Mouse (Mus musculus) forebrain, embryonic 13.5 days (tissue): Measurements from ENCODE around the gene Vamp3. TPM values are rescaled to one million over a fixed set of nuclear protein-coding genes. Genes with fewer than 3 reads are reported as not detected.

ENCODE experiments used
- ATAC-seq: fragments of 200-750 bp; cut with Nextera tagmentation; 2 replicates; pipeline ENCODE4 v1.8.0; 2017
- H3K27ac ChIP-seq: fragments of 300-500 bp; sonication (generic); 2 replicates; pipeline ENCODE4 v1.5.1; 2015; ENCODE audit warnings: inconsistent platforms, mild to moderate bottlenecking, moderate library complexity
- H3K27me3 ChIP-seq: fragments of 300-500 bp; sonication (generic); 2 replicates; pipeline ENCODE4 v1.6.1; 2015; ENCODE audit warnings: mild to moderate bottlenecking, inconsistent platforms
- H3K36me3 ChIP-seq: fragments of 300-500 bp; sonication (generic); 2 replicates; pipeline ENCODE4 v1.6.1; 2015; ENCODE audit warnings: mild to moderate bottlenecking, inconsistent platforms; ENCODE audit not compliant: poor library complexity, severe bottlenecking
- H3K4me1 ChIP-seq: fragments of 300-500 bp; sonication (generic); 2 replicates; pipeline ENCODE4 v1.6.1; 2015; ENCODE audit warnings: inconsistent platforms
- H3K4me2 ChIP-seq: fragments of 300-500 bp; sonication (generic); 2 replicates; pipeline ENCODE4 v1.6.1; 2015; ENCODE audit warnings: inconsistent platforms, mild to moderate bottlenecking, moderate library complexity
- H3K4me3 ChIP-seq: fragments of 300-500 bp; sonication (generic); 2 replicates; pipeline ENCODE4 v1.5.1; 2015; ENCODE audit warnings: mild to moderate bottlenecking, inconsistent platforms
- H3K9ac ChIP-seq: fragments of 300-500 bp; sonication (generic); 2 replicates; pipeline ENCODE4 v1.6.1; 2015; ENCODE audit warnings: mild to moderate bottlenecking, inconsistent platforms
- H3K9me3 ChIP-seq: fragments of 300-500 bp; sonication (generic); replicated peaks from 2 replicates; pipeline ENCODE4 v1.6.1; 2016; ENCODE audit warnings: inconsistent platforms
- WGBS: fragments of 180-500 bp; shearing (Covaris S2); methylation state at CpG from one replicate; pipeline ENCODE4 v1.1.7; 2015; 5-methylcytosine and 5-hydroxymethylcytosine counted together
- polyA plus RNA-seq: library from polyadenylated mRNA; unstranded; fragments of >200 nt; fragmentation: Nextera tagmentation; extraction: Ambion mirVana; gene quantifications from 2 replicates; pipeline ENCODE4 v1.2.1, GENCODE M21; 2015

Gene Vamp3
- 77.3 and 80.1 TPM in 2 replicates for polyA plus RNA-seq

DNA sequence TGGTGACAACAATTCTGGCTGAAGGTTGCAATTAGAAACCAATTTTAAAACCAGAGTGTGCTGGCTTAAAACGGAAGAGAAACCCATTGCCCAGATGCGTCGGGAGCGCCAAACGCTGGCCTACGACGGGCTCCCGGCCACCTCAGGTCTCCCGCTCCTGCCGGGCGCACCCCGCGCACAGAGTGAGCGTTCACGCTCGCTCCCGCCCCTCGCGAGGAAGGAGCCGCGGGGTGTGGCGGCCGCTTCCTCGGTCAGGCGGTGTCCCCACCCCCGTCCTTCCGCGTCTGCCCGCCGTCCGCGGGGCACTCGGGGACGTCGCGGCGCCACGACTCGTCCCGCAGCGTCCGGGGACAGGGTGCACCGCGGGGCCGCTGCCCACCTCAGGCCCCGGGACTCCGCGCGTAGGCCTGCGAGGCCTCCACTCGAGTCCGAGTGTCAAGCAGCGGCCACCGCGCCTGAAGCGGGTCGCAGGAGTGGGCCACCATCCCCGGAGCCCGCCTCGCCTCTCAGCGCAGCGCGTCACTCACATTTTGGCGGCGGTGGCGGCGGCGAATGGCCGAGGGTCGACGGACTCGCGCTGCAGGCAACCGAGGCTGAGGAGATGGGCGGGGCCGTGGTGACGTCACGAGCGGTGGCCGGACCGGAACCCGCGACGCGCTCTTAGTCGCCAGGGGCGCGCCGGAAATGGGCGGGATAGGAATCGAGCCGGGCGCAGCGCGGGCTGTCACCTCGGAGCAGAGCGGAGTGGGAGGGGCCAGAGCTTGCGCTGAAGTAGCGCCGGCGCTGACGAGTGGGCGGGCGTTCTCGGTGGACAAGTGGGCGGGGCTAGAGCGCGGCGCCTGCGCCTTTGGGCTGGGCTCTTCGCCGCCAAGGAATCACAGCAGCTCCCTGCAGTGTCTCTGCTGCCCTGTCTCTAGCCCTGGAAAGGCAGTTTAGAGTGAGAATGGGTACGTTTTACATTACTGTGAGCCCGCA, at the start of gene Vamp3:
Gene Vamp3 (minus strand): TSS at position 617 of the 975 bp plus-strand sequence.
- Histone ChIP-seq H3K9me3 (no peaks in the 10 kb centered on the region), H3K27me3 (no peaks in the 10 kb centered on the region), H3K9ac (peak within 1 kb of the TSS; percentile 91), H3K36me3 (peaks cover 38% of the 10 kb centered on the region), H3K27ac (peak within 1 kb of the TSS; percentile 85), H3K4me3 (peak within 1 kb of the TSS; percentile 91), H3K4me1 (peaks cover 21% of the 10 kb centered on the region), H3K4me2 (peak within 1 kb of the TSS; percentile 76)
- ATAC-seq, result peak; percentile 99
- under 1% methylated on average over 114 of the region's 114 CpGs for WGBS

DNA sequence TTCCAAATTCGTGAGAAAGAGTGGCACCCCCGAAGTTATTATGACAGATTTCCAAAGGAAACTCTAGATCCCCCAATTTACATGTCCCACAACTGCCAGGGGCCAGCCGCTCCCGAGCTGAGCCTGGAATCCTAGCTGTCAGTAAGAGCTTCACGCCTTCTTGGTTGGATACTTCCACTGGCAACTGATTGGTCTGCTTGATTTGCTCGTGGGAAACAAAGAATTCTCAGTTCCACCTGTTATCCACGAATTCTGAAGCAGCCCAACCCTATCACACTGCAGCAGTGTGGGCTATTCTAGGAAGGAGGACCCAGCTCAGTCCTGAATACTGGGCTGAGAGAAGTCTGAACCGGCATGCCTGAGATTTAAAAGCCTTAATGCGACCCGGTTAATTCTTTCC, 48.7 kb upstream of the Vamp3 start:
- Histone ChIP-seq H3K9ac (peak overlapping the region; percentile 97), H3K4me2 (peak overlapping the region; percentile 81), H3K27ac (peak overlapping the region; percentile 96), H3K36me3 (peaks cover 3% of the 10 kb centered on the region; the same call in 1 of the 2 replicates), H3K4me1 (peaks cover 65% of the 10 kb centered on the region), H3K4me3 (peak overlapping the region; percentile 87), H3K9me3 (no peaks in the 10 kb centered on the region), H3K27me3 (no peaks in the 10 kb centered on the region)
- no peak for ATAC-seq
- WGBS, result 24% methylated on average over 10 of the region's 10 CpGs

DNA sequence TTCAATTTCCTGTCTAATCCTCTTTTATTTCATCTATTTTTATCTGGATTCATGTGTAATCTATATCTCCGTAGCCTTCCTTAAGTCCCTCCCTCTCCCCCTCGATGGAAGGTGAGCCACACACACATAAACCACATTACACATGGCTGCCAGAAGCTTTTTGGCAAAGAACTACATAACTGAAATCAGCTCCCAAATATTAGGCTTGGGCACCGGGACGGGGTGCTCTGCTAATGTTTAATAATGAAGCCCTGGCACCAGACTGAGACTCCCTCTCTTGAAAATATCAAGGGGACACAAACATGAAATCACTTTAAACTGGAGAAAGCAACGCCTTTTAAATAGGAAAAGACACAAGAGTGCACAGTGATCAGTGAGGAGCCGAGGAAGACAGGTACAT, 48.1 kb upstream of the Vamp3 start:
- Histone ChIP-seq H3K4me1 (peaks cover 69% of the 10 kb centered on the region), H3K36me3 (peaks cover 3% of the 10 kb centered on the region; the same call in 1 of the 2 replicates), H3K27me3 (no peaks in the 10 kb centered on the region), H3K9ac (peak overlapping the region; percentile 97), H3K9me3 (no peaks in the 10 kb centered on the region), H3K4me3 (peak overlapping the region; percentile 87), H3K27ac (peak overlapping the region; percentile 96; the same call in 1 of the 2 replicates), H3K4me2 (peak overlapping the region; percentile 81)
- ATAC-seq, result no peak
- 68% methylated on average over 6 of the region's 6 CpGs for WGBS

DNA sequence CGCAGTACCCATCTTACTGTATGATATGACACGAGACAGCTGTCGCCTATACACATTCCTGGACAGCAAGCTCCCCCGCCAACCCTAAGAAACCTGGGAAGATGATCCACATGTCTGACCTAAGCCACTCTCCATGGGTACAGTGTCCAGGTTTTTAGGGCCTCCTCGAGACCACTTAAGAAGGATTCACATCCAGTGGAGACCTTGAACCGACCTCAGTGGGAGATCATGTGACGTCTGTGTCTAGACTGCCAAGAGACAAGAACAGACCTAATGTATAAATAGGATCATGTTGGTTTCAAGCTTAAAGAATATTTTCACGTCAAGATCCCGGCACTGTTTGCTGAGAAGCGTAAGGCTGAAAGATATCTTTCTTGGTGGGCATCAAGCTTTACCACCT, 46.4 kb upstream of the Vamp3 start:
- Histone ChIP-seq H3K4me2 (peak overlapping the region; percentile 22), H3K9ac (0 out of 2 replicates have a peak overlapping the region, but pooled peaks have one; percentile 16), H3K36me3 (peaks cover 3% of the 10 kb centered on the region; the same call in 1 of the 2 replicates), H3K4me1 (peaks cover 74% of the 10 kb centered on the region), H3K27ac (peak overlapping the region; percentile 83), H3K4me3 (no peak overlapping the region), H3K9me3 (no peaks in the 10 kb centered on the region), H3K27me3 (no peaks in the 10 kb centered on the region)
- ATAC-seq, result no peak
- WGBS, result 90% methylated on average over 10 of the region's 10 CpGs

DNA sequence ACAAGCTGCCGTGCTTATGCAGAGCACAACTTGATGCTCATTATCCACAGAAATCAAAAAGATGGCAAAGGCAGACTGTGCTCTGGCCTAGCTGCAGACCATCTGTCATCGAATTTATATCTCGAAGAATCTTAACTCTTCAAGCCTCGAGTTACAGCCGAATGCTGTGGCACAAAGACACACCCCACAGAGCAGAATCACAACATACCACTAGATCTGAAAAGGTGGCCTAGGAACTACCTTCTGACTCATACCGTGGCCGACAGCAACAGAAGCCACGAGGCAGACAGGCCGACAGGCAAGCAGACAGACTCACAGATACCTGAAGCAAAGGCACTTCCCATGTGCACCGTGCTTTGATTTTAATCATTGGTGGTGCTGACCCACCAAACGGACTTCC, 45.9 kb upstream of the Vamp3 start:
- no peaks in the 10 kb centered on the region for H3K9me3 ChIP-seq
- H3K4me2 ChIP-seq, result peak overlapping the region; percentile 22; the same call in 1 of the 2 replicates
- 0 out of 2 replicates have a peak overlapping the region, but pooled peaks have one; percentile 16 for H3K9ac ChIP-seq
- H3K36me3 ChIP-seq, result peaks cover 3% of the 10 kb centered on the region; the same call in 1 of the 2 replicates
- H3K27me3 ChIP-seq, result no peaks in the 10 kb centered on the region
- WGBS, result 81% methylated on average over 11 of the region's 11 CpGs
- peaks cover 74% of the 10 kb centered on the region for H3K4me1 ChIP-seq
- no peak overlapping the region for H3K4me3 ChIP-seq
- ATAC-seq, result no peak
- H3K27ac ChIP-seq, result peak overlapping the region; percentile 83

DNA sequence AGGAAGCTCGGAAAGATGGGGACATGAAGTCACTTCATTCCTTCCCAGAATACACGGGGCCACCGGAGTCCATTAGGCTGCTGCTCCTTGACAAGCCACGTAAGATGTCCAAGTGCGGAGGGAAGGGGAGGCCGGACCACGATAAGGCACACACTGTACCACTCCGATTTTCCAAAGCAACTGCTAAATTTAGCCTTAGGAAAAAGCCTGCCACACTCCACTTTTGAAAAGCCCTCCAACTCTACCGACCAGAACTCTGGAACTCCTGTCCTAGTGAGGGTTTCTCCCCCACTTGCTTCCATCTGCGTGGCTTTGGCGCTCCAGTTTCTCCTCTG, 39.3 kb upstream of the Vamp3 start:
- Histone ChIP-seq H3K9me3 (no peaks in the 10 kb centered on the region), H3K36me3 (peaks cover 24% of the 10 kb centered on the region; the same call in 1 of the 2 replicates), H3K4me2 (no peak overlapping the region), H3K4me3 (no peak overlapping the region), H3K27ac (0 out of 2 replicates have a peak overlapping the region, but pooled peaks have one; percentile 35), H3K27me3 (no peaks in the 10 kb centered on the region), H3K4me1 (peaks cover 49% of the 10 kb centered on the region), H3K9ac (0 out of 2 replicates have a peak overlapping the region, but pooled peaks have one; percentile 13)
- ATAC-seq, result no peak
- WGBS, result 85% methylated on average over 11 of the region's 11 CpGs

DNA sequence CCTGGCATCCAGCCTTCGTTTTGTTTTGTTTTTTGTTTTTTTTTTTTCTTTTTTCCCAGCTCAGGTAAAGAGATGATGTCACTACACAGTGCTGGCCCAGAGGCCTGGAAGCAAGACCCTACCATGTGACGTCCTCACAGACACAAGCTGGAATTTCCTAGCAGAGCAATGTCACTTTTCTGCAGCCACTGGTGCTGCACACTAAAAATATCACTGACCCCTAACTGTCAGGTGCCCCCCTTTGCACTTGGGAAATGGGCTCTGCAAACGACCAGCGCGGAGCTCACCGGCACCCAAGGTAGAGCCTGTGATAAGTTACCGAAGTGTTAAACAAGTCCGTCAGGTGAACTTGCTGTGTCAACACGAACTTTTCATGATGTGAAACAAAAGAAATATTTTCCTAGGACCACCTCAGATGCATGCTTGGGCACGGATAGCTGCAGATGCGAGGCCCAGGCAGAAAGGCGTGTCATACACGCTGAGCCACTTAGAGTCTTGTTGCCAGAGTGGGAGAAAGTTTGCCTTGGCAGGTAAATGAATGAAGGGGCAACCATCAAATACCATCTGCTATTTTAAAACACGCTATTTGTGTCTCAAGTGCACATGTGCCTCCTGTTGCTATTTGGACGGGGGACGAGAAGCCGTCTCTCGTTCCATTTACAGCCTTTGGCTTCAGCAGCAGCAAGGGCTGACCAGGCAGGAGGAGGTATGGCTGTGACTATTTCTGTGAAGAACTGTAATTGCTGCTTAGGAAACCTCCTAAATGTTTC, 38.8 kb upstream of the Vamp3 start:
- Histone ChIP-seq H3K9me3 (no peaks in the 10 kb centered on the region), H3K27ac (no peak overlapping the region), H3K4me1 (peaks cover 49% of the 10 kb centered on the region), H3K4me3 (no peak overlapping the region), H3K27me3 (no peaks in the 10 kb centered on the region), H3K4me2 (no peak overlapping the region), H3K36me3 (peaks cover 24% of the 10 kb centered on the region; the same call in 1 of the 2 replicates), H3K9ac (no peak overlapping the region)
- ATAC-seq, result no peak
- WGBS, result 85% methylated on average over 18 of the region's 18 CpGs

DNA sequence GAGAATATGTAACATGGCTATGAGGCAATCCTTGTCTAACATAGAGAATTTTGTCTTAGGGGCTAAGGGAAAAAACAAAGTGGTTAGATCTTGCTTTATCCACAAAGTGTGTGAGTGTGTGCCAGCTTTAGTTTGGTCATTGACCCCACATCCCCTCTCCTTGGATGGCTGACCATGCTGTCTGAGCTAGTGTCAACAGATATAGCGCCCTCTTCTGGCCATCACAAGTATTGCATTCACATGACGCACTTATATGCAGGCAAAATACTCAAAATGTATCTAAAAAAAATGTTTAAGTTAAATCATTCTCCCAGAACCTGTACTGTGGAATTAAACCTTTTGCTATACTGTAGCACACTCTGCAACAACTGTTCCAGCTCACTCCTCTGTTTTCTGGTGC, 37.4 kb upstream of the Vamp3 start:
- Histone ChIP-seq H3K9ac (no peak overlapping the region), H3K4me1 (peaks cover 50% of the 10 kb centered on the region), H3K27ac (no peak overlapping the region), H3K36me3 (peaks cover 24% of the 10 kb centered on the region; the same call in 1 of the 2 replicates), H3K4me3 (no peak overlapping the region), H3K4me2 (no peak overlapping the region), H3K9me3 (no peaks in the 10 kb centered on the region), H3K27me3 (no peaks in the 10 kb centered on the region)
- WGBS, result 32% methylated on average over 2 of the region's 2 CpGs
- no peak for ATAC-seq

DNA sequence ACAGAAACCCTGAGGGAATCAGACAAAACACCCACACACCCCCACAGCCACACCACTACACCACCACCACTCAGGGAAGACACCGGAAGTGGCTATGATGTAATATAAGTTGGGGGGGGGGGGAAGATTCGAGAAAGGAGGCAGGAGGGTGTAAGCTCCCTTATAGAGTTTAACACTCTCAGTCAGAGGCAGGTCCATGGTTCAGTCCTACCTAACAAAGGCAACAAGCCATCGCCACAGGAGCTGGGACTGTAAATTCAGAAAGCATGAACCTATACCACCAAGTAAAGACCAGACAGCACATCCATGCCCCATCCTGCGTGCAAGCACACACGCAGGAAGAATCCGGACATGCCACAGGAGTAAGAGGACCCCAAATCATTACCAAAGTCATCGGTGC, 31.5 kb upstream of the Vamp3 start, which contains the start of gene Gm13090:
Gene Gm13090 (plus strand): TSS at position 301 of the 400 bp plus-strand sequence.
- Histone ChIP-seq H3K4me1 (peaks cover 27% of the 10 kb centered on the region), H3K4me3 (no peak within 1 kb of the TSS), H3K27ac (0 out of 2 replicates have a peak within 1 kb of the TSS, but pooled peaks have one; percentile 17), H3K4me2 (no peak within 1 kb of the TSS), H3K9ac (peak within 1 kb of the TSS; percentile 39; the same call in 1 of the 2 replicates), H3K9me3 (no peaks in the 10 kb centered on the region), H3K27me3 (no peaks in the 10 kb centered on the region), H3K36me3 (peaks cover 60% of the 10 kb centered on the region)
- no peak for ATAC-seq
- WGBS, result 93% methylated on average over 7 of the region's 7 CpGs

DNA sequence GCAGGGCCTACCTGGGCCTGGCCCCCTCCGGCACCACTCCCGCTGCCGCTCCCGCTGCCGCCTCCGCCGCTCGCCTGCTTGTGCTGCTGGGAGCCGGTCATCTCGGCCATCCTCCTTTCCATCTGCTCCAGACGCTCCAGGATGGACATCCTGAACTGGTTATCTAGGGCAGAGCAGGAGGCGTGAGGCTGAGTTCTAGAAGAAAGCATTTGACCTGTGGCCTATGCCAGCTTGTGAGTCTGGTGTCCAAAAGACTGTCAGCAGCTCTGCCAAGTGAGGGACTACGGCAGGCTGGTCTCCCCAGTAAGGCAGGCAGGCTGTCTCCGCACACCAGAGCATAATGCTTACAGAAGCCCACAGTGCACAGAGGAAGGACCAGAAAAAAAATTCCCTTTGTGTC, 31.1 kb upstream of the Vamp3 start:
- Histone ChIP-seq H3K4me1 (peaks cover 27% of the 10 kb centered on the region), H3K4me2 (no peak overlapping the region), H3K36me3 (peaks cover 61% of the 10 kb centered on the region), H3K9ac (peak overlapping the region; percentile 39; the same call in 1 of the 2 replicates), H3K27me3 (no peaks in the 10 kb centered on the region), H3K4me3 (no peak overlapping the region), H3K27ac (no peak overlapping the region), H3K9me3 (no peaks in the 10 kb centered on the region)
- ATAC-seq, result no peak
- WGBS, result 92% methylated on average over 14 of the region's 14 CpGs

DNA sequence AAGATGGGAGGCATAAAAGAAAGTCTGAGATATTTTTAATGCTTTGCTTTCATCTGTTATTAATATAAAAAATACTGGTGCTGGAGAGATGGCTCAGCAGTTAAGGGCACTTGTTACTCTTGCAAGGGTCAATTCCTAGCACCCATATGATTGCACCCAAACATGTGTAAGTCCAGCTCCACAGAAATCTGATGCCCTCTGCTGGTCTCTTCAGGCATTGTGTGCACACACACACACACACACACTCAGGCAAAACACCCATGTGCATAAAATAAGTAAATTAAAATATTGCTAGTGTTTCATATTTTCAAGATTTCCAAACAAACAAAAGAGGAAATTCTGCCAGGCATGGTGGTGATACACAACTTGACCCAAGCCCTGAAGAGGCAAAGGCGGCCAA, 29.6 kb upstream of the Vamp3 start:
- no peaks in the 10 kb centered on the region for H3K9me3 ChIP-seq
- peaks cover 27% of the 10 kb centered on the region for H3K4me1 ChIP-seq
- no peak overlapping the region for H3K4me3 ChIP-seq
- H3K4me2 ChIP-seq, result no peak overlapping the region
- no peak overlapping the region for H3K9ac ChIP-seq
- 94% methylated on average over 1 of the region's 1 CpGs for WGBS
- no peak overlapping the region for H3K27ac ChIP-seq
- H3K27me3 ChIP-seq, result no peaks in the 10 kb centered on the region
- peaks cover 68% of the 10 kb centered on the region for H3K36me3 ChIP-seq
- ATAC-seq, result no peak
